Mouse (Mus musculus) cerebellum, postnatal 36 days (tissue): ENCODE measurements around the gene Timp3.

Experiments
- DNase-seq, 2 experiments: peaks; one replicate each; pipeline ENCODE4 v3.0.0; 2021 to 2022; ENCODE audit warnings: mixed read lengths in 2 of 2

Timp3 gene

DNA sequence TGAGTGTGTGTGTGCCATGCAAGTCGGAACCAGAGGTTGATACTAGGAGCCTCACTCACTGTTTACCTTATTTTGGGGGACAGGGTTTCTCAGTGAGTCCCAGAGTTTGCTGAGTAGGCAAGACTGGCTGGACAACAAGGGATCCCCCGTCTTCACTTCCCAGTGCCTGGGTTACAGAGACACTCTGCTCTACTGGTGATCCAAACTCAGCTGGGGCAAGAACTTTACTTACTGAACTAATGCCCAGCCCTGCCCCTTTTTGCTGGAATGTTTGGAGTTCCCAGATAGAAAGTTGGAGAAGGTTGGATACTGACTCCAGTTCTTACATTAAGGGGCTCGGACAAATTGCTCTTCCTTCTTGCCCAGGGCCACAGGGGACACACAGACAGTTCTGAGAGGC lies 89.2 kb downstream of the Timp3 start:
- DNase-seq: no peak

- no peak for DNase-seq
Measured at GRCm38 (mm10) chr10:86389913-86390312, 89.7 kb downstream of the Timp3 start.

DNA sequence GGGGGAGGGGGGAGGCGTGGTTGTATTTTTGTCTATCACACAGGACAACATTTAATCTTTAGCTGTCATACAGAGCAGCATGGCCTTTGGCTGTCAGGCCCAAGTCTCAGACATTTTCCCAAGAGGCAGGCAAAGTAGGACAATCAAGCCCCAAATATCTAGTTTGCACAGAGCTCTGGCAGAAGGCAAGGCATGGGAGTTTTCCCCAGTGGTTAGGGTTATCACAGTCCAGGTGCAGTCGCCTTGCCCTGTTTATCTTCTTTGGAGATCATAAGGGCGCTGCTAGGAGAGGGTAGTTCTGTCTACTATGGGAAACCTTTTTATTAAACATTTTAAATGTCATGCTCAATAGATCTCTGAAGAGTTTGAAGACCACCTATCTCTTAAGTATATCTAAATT lies 92.2 kb downstream of the Timp3 start:
- DNase-seq: no peak

GRCm38 (mm10) chr10:86397577-86398346 lies 97.6 kb downstream of the Timp3 start:
- no peak for DNase-seq

DNA sequence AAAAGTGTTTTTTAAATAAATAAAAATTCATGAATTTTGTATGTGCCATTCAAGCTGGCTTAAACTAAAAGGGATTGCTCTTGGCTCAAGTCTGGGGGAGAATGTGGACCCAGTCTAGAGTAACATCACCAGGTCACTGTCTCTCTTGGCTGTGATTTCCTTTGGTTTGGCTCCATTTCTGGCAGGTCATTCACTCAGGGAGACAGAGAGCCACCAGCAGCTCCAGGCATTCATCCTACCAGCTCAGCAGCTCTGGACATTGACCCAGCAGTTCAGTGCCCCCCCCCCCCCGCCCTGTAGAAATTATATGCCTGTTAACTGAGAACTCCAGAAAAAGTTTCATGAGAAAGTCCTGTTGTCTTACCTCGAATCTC lies 98.2 kb downstream of the Timp3 start:
- DNase-seq: no peak
